Mouse (Mus musculus): ENCODE measurements around the gene Six1.

Gene Six1

GRCm38 (mm10) chr12:73050305-73050704, 3.4 kb downstream of the Six1 start:
- DNase-seq (ENCODE audit: extremely low read depth, low read depth, low spot score): no peak

- no peak for DNase-seq (ENCODE audit: extremely low read depth, low read depth, low spot score)
Measured at GRCm38 (mm10) chr12:73049520-73050225, 4.0 kb downstream of the Six1 start.

- no peak for DNase-seq (ENCODE audit: extremely low read depth, low read depth, low spot score)
Measured at GRCm38 (mm10) chr12:73048537-73048936, 5.2 kb downstream of the Six1 start.

GRCm38 (mm10) chr12:73047576-73047975, 6.1 kb downstream of the Six1 start:
- DNase-seq (ENCODE audit: extremely low read depth, low read depth, low spot score): no peak

GRCm38 (mm10) chr12:73046607-73047180, 7.0 kb downstream of the Six1 start:
- no peak for DNase-seq (ENCODE audit: extremely low read depth, low read depth, low spot score)

GRCm38 (mm10) chr12:73045724-73046606, 7.7 kb downstream of the Six1 start:
- no peak for DNase-seq (ENCODE audit: extremely low read depth, low read depth, low spot score)

- no peak for DNase-seq (ENCODE audit: extremely low read depth, low read depth, low spot score)
Measured at GRCm38 (mm10) chr12:73045046-73045723, 8.5 kb downstream of the Six1 start.

- no peak for DNase-seq (ENCODE audit: extremely low read depth, low read depth, low spot score)
Measured at GRCm38 (mm10) chr12:73044221-73045045, 9.3 kb downstream of the Six1 start.

GRCm38 (mm10) chr12:73043396-73044167, 10.1 kb downstream of the Six1 start:
- DNase-seq (ENCODE audit: extremely low read depth, low read depth, low spot score): no peak

- DNase-seq (ENCODE audit: extremely low read depth, low read depth, low spot score): no peak
Measured at GRCm38 (mm10) chr12:73042903-73043302, 10.8 kb downstream of the Six1 start.

GRCm38 (mm10) chr12:73042406-73042805, 11.3 kb downstream of the Six1 start:
- DNase-seq (ENCODE audit: extremely low read depth, low read depth, low spot score): no peak

GRCm38 (mm10) chr12:73041256-73041630, 12.4 kb downstream of the Six1 start:
- no peak for DNase-seq (ENCODE audit: extremely low read depth, low read depth, low spot score)

GRCm38 (mm10) chr12:73040563-73041255, 13.0 kb downstream of the Six1 start:
- DNase-seq (ENCODE audit: extremely low read depth, low read depth, low spot score): no peak

- DNase-seq (ENCODE audit: extremely low read depth, low read depth, low spot score): no peak
Measured at GRCm38 (mm10) chr12:73039939-73040562, 13.6 kb downstream of the Six1 start.

GRCm38 (mm10) chr12:73038992-73039938, 14.4 kb downstream of the Six1 start:
- DNase-seq (ENCODE audit: extremely low read depth, low read depth, low spot score): no peak

- no peak for DNase-seq (ENCODE audit: extremely low read depth, low read depth, low spot score)
Measured at GRCm38 (mm10) chr12:73038441-73038991, 15.2 kb downstream of the Six1 start.

All from fat pad, adult 2 months (tissue).